Mouse (Mus musculus): ENCODE measurements around the gene Gm28047. TPM values are rescaled to one million over a fixed set of nuclear protein-coding genes. Genes with fewer than 3 reads are reported as not detected.
"Not testable (repeated sequence)": the region's sequence is repeated elsewhere in the genome, so short reads cannot be mapped to it uniquely, and the experiment has no call there.

Gm28047 gene
- 1.7 TPM in 1 of 2 replicates, not detected in the other for total RNA-seq (2017)

DNA sequence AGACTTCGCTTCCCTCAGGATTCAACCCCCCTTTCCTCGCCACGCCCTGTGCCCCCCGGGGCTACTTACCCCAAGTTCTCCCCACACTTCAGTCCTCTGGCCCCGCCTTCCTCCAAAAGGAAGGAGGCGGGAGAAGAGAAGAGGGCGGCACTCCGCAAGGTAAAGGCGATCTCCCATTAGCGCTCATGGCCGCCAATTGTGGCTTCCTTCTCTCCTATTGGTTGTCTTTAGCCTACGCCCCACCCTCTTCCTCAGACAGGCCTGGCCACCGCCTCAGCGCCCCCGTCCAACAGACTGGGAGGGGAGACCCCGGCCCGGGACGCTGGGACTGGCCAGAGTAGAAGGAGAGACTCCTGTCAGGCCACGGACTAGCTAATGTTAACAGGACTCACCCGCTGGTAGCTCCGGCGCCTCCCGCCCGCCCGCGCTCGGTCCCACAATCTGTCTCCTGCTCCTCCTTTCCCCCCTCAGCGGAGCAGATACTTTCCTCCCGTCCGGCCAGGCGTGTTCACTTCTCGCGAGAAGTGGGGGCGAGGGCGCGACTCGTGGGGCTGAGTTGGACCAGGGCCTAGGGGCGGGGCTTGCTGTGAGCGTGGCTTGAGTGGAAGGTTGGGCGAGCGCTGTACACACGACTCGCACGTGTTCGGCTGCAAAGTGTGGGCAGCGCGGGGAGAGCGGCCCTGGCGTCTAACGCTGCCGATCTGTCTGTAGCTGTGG lies at the start of gene Gm28047, which contains the start of gene Atf7:
Gene Gm28047 (minus strand): TSS at position 98 of the 717 bp plus-strand sequence.
Gene Atf7 (minus strand): TSS at position 495 of the 717 bp plus-strand sequence.
- peak; percentile 93 to 94 for ATAC-seq (replicated peaks in 1 of 2; ENCODE audit: insufficient read depth in 1 of 2, low FRiP score in 2 of 2, low TSS enrichment in 1 of 2, low read depth in 1 of 2, poor library complexity in 2 of 2, severe bottlenecking in 2 of 2)

DNA sequence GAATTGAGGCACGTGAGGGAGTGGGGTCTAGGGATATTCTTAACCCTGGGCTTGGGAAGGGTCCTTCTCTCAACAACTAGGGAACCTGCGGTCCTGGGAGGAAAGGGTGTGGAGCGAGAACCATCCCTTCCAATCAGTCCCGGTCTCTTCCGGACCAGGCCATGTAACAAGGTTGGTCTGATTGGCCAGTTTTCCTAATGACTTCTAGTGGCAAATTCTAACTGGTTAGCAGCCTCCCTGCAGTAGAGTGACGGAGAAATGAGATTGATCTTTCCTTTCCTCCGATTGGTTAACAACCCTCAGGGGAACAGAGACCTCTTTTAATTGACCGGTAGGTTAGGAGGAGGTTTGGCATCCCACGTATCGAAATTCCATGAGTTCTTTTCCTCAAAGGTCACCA lies 48.7 kb upstream of the Gm28047 start:
- ATAC-seq (replicated peaks in 1 of 2; ENCODE audit: insufficient read depth in 1 of 2, low FRiP score in 2 of 2, low TSS enrichment in 1 of 2, low read depth in 1 of 2, poor library complexity in 2 of 2, severe bottlenecking in 2 of 2) = no peak

DNA sequence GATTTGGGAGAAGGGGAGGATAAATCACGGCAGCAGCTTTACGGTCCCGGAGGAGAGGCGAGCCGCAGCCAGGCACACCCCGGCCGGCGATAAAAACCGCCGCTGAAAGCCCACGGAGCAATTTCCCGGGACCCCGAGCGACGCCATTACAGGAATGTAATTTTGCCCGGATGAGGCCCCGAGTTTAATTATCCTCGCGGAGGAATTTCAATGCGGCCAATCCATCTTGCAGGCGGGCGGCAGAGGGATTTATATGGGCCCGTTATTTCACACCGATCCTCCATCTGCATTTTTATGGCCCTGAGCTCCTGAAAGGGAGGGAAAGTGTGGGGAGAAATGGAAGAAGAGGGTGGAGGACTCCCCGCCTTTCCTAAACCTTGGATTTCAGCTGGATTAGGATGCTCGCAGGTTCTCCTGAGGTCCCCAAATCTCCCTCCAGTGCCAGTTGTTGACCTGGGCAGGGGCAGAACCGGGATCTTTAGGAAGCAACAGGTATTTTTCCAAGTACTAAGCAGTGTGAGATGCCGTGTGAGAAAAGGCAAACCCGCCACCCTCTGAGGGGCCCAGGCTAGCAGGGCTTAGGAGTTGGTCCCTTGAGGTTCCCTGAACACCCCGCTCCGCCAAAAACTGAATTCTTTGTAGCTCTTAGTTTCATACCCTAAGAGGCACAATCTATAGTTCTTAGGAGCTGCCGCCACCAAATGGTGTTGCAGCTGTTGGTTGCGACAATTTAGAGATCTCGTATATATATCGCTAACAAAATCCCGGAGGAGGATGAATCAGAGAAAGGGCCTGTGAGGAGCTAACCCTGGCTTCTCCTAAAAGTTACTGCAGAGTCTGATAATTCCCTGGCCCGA lies 47.6 kb upstream of the Gm28047 start, which contains the start of gene Atp5g2:
Gene Atp5g2 (minus strand): TSS at position 138 of the 857 bp plus-strand sequence.
- ATAC-seq (replicated peaks in 1 of 2; ENCODE audit: insufficient read depth in 1 of 2, low FRiP score in 2 of 2, low TSS enrichment in 1 of 2, low read depth in 1 of 2, poor library complexity in 2 of 2, severe bottlenecking in 2 of 2) = no peak

GRCm38 (mm10) chr15:102671721-102672214 lies 46.9 kb upstream of the Gm28047 start:
- ATAC-seq (replicated peaks in 1 of 2; ENCODE audit: insufficient read depth in 1 of 2, low FRiP score in 2 of 2, low TSS enrichment in 1 of 2, low read depth in 1 of 2, poor library complexity in 2 of 2, severe bottlenecking in 2 of 2) = 0 out of 4 replicates have a peak, but pooled peaks of 1 of the 2 experiments have one; percentile 22

DNA sequence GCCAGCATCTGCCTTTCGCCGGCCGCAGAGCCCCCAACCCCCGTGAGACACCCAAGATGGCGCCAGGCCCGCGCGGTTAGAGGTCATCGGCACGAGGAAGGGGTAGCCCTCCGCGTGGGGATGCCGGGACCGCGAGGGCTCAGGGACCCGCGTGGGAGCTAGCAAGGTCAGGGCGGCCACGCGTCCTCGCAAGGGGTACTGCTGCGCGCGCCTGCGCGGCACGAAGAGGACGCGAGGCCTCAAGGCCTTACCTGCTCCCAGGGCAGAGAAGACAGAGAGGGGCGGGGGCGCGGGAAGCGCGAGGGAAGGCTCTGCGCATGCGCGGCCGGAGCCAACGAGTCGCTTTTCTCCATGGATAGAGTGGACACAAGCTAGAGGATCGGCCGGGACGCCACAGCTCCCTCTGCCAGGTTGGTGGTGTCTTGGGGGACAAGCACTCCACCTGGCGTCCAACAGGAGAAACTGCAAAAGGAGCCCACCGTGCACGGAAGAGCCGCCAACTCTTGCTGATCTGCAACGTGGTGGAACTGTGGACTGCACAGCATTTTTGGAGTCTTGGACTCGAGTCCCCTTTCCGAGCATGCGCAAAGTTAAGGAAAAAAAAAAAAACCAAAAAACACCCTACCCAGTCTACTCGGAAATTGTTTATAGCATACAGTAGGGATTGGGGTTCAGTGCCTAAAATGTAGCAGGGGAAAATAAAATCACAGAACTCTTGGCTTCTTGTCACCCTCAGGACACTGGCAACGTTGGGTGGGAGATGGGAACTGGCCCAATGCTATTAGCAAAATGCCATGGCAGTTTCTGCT lies 46.1 kb upstream of the Gm28047 start:
- peak; percentile 95 to 98 for ATAC-seq (replicated peaks in 1 of 2; ENCODE audit: insufficient read depth in 1 of 2, low FRiP score in 2 of 2, low TSS enrichment in 1 of 2, low read depth in 1 of 2, poor library complexity in 2 of 2, severe bottlenecking in 2 of 2)

- no peak for ATAC-seq (replicated peaks in 1 of 2; ENCODE audit: insufficient read depth in 1 of 2, low FRiP score in 2 of 2, low TSS enrichment in 1 of 2, low read depth in 1 of 2, poor library complexity in 2 of 2, severe bottlenecking in 2 of 2)
These were observed 45.4 kb upstream of the Gm28047 start for GRCm38 (mm10) chr15:102670281-102670680.

DNA sequence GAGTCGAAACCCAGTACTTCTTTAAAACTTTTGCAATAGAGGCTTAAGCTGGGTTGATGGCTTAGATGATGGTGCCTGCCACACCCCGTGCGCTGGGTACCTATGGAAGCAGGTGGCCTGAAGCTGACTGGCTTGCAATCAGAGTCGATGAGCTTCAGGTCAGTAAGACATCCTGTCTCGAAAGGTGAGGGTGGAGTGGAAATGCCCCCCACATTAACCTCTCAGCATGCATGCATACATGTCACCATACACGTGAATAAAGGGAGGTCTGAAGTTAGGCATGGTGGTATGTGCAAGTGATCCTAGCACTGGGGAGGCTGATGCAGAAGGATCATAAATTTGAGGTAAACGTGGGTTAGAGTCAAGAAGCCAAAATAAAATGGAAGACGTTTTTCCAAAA lies 44.7 kb upstream of the Gm28047 start:
- no peak for ATAC-seq (replicated peaks in 1 of 2; ENCODE audit: insufficient read depth in 1 of 2, low FRiP score in 2 of 2, low TSS enrichment in 1 of 2, low read depth in 1 of 2, poor library complexity in 2 of 2, severe bottlenecking in 2 of 2)

DNA sequence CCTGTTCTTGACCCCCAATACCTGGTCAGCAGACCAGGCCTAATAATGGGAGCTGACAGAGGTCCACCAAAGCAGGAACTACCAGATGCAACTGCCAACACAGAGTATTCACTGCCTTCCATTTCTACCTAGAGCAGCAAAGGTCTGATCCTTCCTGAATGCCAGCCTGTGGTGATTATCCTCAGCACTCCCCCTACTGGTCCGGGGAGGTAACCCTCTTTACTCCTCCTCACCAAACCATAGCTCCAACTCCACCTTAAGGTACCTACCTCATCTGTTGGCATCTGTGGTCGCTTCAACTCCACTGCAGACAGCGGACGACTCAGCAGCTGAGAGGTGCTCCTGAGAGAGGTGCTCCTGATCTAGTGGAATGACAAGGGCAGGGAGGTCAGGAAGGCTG lies 40.6 kb upstream of the Gm28047 start:
- ATAC-seq (replicated peaks in 1 of 2; ENCODE audit: insufficient read depth in 1 of 2, low FRiP score in 2 of 2, low TSS enrichment in 1 of 2, low read depth in 1 of 2, poor library complexity in 2 of 2, severe bottlenecking in 2 of 2) = peak; percentile 78 to 85

GRCm38 (mm10) chr15:102663825-102664224 lies 39.0 kb upstream of the Gm28047 start:
- ATAC-seq (replicated peaks in 1 of 2; ENCODE audit: insufficient read depth in 1 of 2, low FRiP score in 2 of 2, low TSS enrichment in 1 of 2, low read depth in 1 of 2, poor library complexity in 2 of 2, severe bottlenecking in 2 of 2) = no peak

DNA sequence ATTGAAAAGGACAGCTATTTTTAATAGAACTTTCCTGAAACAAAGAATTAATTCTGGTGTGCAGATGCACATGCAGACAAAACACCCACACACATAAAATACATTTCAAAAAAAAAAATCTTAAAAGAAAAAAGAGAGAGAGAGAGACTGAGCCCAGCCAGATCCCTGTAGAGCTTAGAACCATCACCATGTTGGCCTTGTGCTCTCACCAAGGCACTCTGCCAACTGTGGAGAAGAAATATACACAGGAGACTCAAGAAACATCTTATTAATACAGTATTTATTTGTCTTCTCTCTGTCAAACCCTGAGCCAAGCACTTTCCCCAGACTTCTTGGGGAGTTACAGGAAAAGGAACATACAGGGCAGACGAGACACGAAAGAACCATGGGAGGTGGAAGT lies 37.7 kb upstream of the Gm28047 start:
- not testable (repeated sequence) for ATAC-seq (replicated peaks in 1 of 2; ENCODE audit: insufficient read depth in 1 of 2, low FRiP score in 2 of 2, low TSS enrichment in 1 of 2, low read depth in 1 of 2, poor library complexity in 2 of 2, severe bottlenecking in 2 of 2)

GRCm38 (mm10) chr15:102657926-102658381 lies 33.1 kb upstream of the Gm28047 start:
- ATAC-seq (replicated peaks in 1 of 2; ENCODE audit: insufficient read depth in 1 of 2, low FRiP score in 2 of 2, low TSS enrichment in 1 of 2, low read depth in 1 of 2, poor library complexity in 2 of 2, severe bottlenecking in 2 of 2) = no peak

- ATAC-seq (replicated peaks in 1 of 2; ENCODE audit: insufficient read depth in 1 of 2, low FRiP score in 2 of 2, low TSS enrichment in 1 of 2, low read depth in 1 of 2, poor library complexity in 2 of 2, severe bottlenecking in 2 of 2) = no peak
These were observed 31.8 kb upstream of the Gm28047 start for GRCm38 (mm10) chr15:102656658-102657057.

DNA sequence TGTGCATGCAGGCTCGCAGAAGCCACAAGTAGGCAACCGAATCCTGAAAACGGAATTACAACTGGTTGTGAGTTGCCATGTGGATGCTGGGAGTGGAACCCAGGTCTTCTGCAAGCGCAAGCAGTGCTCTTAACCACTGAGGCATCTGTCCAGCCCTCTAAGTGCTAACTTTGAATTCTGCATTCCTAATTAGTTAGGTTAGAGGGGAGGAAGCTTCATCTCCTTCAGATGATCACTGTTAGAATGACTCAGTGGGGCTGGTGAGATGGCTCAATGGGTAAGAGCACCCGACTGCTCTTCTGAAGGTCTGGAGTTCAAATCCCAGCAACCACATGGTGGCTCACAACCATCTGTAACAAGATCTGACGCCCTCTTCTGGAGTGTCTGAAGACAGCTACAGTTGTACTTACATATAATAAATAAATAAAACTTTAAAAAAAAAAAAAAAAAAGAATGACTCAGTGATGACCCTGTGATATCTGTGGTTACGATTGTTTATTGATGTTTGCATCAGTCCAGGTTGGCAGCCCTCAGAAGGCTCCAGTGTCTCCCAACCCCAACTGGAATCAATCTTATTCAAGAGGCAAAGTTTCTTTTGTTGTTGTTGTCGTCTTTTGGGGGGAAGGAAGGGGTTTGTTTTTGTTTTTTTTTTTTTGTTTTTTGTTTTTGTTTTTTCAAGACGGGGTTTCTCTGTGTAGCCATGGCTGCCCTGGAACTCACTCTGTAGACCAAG lies 27.2 kb upstream of the Gm28047 start:
- not testable (repeated sequence) for ATAC-seq (replicated peaks in 1 of 2; ENCODE audit: insufficient read depth in 1 of 2, low FRiP score in 2 of 2, low TSS enrichment in 1 of 2, low read depth in 1 of 2, poor library complexity in 2 of 2, severe bottlenecking in 2 of 2)

DNA sequence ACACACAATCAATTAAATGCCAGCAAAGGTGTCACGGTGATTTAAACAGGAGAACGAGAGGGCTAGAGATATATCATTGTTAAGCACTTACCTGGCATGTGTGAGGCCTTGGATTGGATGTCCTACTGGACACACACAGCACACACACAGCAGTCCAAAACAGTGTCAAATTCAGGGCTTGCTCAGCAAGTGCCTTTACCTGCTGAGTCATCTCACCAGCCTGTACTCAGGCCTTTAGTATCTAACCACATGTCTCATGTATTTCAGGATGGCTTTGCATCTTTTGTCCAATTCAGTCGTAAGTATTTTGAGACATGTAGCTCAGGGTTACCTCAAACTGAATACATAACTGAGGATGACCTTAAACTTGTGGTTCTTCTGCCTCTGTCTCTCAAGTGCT lies 26.2 kb upstream of the Gm28047 start:
- ATAC-seq (replicated peaks in 1 of 2; ENCODE audit: insufficient read depth in 1 of 2, low FRiP score in 2 of 2, low TSS enrichment in 1 of 2, low read depth in 1 of 2, poor library complexity in 2 of 2, severe bottlenecking in 2 of 2) = no peak

- no peak for ATAC-seq (replicated peaks in 1 of 2; ENCODE audit: insufficient read depth in 1 of 2, low FRiP score in 2 of 2, low TSS enrichment in 1 of 2, low read depth in 1 of 2, poor library complexity in 2 of 2, severe bottlenecking in 2 of 2)
These were observed 10.9 kb upstream of the Gm28047 start for GRCm38 (mm10) chr15:102635817-102636216.

- ATAC-seq (replicated peaks in 1 of 2; ENCODE audit: insufficient read depth in 1 of 2, low FRiP score in 2 of 2, low TSS enrichment in 1 of 2, low read depth in 1 of 2, poor library complexity in 2 of 2, severe bottlenecking in 2 of 2) = no peak
These were observed 9.8 kb upstream of the Gm28047 start for GRCm38 (mm10) chr15:102634684-102635083.

DNA sequence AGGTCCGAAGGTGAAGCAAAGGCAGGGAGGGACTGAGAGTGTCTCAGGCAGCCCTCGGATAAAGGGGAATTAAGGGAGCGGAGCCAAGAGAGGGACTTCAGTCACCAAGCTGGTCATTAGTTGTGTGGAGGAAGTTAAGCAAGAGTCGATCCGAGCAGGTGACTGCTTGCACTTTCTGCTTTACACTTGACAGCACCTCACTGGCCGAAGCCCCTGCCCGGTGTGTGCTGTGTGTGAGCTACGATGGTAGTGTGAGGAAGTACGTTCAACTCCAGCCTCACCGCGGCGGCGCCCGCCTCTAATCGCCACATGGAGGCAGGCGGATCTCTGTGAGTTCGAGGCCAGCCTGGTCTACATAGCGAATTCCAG lies 804 bp upstream of the Gm28047 start:
- peak; percentile 58 to 73 for ATAC-seq (replicated peaks in 1 of 2; ENCODE audit: insufficient read depth in 1 of 2, low FRiP score in 2 of 2, low TSS enrichment in 1 of 2, low read depth in 1 of 2, poor library complexity in 2 of 2, severe bottlenecking in 2 of 2)

Measured in hematopoietic stem cell, adult 5-6 weeks (primary cell).